Mouse (Mus musculus) CD4-positive helper T cell, adult 2 months (primary cell): Measurements from ENCODE around the gene Trem1.

Source experiments
- DNase-seq: peaks from one replicate; pipeline ENCODE4 v3.0.0-alpha.2; 2012; ENCODE audit warnings: low read depth, missing footprints, low spot score

The Trem1 gene

DNA sequence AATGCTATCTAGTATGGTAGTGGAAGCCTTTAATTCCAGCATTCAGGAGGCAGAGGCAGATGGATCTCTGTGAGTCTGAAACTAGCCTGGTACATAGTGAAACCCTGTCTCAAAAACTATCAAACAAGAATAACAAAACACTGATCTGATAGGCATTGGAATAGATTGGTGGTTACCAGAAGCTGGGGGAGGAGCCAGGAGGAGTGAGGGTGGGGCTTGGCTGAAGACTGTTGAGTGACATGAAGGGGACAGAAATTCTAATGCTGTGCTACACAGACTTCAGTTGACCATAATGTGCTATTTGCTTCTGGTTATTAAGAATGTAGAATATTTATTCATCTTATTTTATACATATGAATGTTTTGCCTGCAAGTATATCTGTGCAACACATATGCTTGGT, 35.7 kb downstream of the Trem1 start:
- no peak for DNase-seq

DNA sequence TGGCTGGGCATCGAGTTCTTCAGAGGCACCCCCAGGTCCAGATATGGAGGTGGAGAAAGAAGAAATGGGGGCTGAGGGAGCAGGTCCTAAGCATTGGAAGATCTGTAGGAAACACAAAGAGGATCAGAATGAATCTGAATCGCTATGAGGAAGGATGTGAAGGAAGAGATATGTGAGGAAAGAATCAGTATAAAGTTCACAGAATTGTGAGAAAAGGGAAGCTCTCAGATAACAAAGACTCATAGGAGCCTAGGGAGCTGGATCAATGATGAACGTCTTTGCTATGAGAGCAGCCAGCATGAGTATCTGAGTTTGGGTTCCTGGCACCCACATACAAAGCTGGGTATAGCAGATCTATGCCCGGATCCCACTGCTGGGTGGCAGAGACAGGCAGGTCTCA, 37.3 kb downstream of the Trem1 start:
- DNase-seq = no peak

DNA sequence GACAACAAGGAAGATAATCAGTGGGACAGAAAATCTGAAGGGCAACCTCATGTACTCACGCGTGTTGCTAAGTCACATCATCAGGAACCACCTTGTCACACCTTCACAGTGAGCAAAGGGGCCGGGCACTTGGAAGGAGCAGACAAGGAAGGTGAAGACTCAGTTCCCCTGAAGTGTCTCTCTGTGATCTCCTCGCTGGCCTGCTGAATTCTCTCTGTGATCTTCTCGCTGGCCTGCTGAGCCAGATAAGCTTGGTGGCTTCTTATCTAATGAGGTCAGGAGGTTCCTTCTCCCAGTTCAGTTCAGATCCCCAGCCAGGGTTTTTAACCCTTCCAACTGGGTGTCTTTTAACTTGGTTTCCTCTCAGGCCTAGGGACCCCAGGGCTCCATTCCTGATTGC, 39.6 kb downstream of the Trem1 start:
- no peak for DNase-seq

DNA sequence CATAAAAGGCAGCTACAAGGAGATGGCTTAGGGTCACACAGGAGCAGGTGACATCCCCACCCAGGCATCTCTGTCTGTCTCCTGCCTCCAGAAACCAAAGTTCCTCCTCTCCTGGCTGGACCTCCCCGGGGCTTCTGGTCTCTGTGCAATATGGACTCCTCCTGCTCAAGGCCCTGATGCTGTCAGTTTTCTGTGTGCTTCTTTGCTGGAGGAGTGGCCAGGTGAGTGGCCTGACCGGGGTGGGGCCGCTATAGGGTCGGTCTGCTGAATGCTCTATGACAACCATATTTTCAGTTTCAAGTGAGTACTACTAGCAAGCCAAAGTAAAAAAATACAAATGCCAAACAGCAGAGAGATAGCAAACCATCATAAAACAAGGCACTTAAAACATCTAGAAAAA, 40.0 kb downstream of the Trem1 start:
- DNase-seq = no peak

DNA sequence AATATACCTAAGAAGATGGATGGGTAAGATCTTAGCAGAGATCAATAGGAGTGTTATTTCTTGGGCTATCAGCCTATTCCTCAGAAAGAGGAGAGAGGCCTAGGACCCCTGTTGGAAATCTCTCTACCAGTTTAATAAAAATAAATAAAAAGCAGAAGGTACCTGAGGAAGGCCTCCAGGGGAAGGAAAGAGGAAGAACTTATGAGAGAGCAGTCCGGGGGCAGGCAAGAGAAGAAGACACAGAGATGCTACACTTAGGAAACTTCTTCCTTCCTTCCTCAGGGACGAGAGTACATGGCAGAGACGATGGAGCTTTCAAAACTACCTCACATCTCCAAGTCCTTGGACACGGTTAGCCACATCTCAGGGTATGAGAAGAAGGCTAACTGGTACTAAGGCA, 41.5 kb downstream of the Trem1 start:
- DNase-seq = no peak

DNA sequence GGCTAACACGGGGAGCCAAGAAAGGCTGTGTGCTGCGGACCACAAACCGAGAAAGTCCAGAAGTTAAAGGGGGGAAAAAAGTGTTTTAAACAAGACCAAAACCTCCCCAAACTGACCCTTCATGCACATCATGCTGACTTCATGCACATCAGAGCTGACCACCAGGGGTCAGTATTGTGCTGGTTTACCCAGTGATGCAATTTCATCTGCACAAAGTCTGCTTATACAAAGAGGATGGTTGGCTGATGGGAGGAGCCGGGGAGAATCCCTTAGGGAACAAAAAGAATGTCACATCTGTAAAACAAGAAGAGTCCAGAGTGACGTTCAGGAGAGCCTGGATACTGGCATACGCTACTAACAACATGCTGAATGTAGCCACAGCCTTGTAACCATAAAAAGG, 42.3 kb downstream of the Trem1 start:
- DNase-seq = peak; percentile 70

DNA sequence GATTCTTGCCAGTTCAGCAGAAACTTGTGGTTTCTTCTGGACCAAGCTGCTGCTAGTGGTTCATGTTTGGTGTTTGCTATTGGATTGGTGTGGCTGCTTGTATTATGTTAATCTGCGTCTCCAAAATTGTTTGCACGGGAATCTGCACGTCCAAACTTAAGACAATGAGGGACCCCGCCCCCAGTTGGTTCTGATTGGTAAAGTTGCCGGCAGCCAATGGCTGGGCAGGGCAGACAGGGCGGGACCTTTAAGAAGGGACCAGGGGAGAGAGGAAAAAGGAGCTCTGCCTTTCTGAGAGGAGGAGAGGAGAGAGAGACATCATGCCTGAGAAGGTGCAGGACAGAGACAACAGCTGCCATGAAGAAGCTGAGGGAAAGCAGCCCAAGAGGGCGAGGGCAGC, 43.2 kb downstream of the Trem1 start:
- no peak for DNase-seq

DNA sequence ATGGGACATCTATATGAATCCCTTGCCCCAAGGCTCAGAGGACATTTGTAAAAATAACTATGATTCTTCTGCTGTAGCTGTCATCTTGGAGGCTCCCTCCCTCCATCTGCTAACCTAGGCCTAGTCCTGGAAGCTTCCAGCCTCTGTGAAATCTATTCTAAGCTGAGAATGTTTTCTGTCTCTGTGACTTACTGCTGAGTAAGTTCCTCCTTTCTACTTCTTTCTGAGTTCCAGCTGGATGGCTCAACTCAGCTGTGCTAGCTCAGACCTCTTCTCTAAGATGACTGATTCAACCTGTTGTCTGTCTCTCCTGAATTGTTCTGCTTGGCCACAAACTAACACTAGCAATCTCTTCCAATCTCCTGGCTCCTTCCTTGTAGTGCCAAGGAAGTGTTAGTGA, 45.8 kb downstream of the Trem1 start:
- no peak for DNase-seq

DNA sequence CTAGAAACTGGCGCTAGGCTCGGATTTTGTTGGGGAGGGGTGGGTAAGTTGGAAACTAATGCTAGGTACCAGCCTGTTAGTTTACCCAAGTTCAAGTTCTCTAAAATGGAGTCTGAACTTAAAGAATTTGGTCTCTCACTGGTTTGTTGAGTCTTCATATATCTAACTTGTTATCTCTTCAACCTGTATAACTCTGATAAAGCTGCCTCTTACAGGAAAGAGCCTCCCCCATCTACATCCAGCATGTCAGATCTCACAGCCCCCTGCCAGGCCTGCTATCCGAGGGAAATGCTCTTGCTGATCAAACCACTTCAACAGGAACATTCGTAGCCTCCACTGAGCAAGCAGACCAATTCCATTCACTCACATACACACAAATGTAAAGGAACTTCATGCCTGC, 46.4 kb downstream of the Trem1 start:
- DNase-seq = no peak

DNA sequence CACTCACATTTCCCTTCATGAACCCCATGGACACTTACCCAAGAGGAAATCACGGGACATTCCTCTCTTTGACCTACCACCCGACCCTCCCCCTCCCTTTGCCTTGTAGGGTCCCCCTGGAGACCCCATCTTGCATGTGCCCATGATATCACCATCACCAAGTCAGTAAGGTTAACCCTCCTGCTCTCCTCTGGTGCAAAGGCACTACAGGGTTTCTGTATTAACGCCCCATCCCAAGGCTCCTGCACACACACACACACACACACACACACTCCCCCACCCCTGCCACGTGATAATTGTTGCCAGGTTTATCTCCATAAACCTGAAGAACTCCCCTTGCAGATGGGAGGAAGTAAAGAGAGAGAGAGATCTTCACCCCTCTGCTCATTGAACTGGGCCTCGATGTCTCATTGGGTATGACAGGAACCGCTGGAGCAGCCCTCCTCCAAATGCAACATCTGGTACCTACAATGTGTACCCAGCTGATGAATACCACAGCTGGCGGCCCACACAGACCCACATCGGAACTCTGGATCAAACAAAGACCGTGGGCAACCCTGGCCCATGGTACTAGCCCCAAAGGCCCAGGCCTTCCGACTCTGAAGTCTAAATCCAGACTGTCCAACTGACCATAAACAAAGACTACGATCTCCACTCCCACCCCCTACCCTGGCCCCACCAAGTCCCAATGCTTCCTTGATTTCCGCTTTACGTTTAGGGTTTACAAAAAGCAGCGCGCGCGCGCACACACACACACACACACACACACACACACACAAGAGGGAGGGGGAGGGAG, 48.6 kb downstream of the Trem1 start:
- peak; percentile 15 for DNase-seq

DNA sequence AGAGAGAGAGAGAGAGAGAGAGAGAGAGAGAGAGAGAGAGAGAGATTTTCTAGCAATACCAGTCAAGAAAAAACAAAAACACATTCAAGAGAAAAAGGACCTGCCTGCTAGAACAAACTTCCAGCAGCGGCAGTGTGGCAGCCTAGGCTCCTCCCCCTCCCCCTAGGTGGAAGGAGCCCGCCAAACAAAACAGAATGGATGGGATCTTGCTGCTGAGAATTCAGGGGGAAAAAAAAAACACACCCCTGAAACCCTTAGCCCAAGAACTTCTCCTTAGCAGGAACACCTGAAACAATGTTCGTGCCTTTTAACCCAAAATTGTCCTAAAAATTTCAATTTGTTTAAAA, 49.1 kb downstream of the Trem1 start:
- DNase-seq = no peak

DNA sequence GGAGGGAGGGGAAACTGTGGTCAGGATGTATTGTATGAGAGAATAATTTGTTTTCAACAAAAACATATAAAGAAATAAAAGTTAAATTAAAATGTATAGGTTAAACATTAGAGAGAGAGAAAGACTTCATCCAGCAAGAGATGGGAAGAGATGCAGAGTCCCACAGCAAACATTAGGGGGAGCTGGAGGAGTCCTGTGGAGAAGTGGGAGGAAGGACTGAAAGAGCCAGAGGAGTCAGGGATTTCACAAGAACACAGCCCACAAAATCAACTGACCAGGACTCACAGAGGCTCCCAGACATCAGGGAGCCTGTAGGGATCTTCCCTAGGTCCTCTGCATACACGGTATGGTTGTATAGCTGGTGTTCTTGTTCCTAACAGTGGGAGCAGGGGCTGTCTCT, 54.2 kb downstream of the Trem1 start:
- no peak for DNase-seq

DNA sequence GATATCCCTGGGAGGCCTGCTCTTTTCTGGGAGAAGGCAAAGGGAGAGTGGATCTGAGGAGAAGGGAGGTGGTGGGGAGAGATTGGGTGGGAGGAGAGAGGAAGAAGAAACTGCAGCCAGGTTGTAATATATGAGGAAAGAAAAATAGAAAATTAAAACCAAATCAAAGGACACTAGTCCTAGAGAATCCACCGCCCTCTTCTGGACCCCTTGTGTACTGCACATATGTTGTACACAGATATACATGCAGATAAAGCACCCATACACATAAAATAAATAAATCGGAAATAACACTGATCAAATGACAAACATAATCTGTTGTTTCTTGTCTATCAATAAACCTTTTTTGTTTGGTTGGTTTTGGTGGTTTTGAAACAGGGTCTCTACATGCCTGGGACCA, 54.7 kb downstream of the Trem1 start:
- no peak for DNase-seq

DNA sequence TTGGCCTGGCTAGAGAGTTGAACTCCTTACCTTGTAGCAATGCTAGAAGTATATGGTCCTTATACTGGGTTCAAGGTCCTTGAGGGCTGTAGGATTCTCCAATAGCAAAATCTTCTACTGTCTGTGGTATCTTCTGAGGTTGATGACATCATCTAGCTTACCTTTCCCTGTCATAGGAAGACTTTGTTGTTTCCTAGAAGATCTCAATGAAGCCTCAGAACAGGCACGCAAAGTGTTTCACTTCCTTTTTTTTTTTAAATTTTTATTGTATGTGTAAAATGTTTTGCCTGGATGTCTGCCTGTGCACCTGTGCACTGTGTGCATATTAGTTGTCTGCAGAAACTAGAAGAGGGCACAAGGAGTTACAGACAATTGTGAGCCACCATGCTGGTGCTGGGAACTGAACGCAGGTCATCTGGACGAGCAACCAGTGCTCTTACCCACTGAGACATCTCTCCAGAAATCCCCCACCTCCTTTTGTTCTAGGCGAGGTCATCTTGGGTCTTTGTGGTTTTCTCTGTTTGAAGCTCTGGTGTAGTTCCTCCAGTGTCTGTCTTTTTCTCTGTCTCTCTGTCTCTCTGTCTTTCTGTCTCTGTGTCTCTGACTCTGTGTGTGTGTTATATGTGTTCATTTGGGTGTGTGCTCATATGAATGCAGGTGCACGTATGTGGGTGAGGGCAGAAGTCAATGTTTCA, 61.1 kb downstream of the Trem1 start:
- peak; percentile 45 for DNase-seq
